ENCODE assay signal across 8 mouse cellular contexts in genomic region chr13:104031821-104032331, GRCm38 (mm10).
DNase-seq lines count a peak whose midpoint lies in the region; ATAC-seq and TF ChIP-seq lines count a peak whose summit lies in the region.

No protein-coding gene starts in this region.

- no peak for TF ChIP-seq CTCF in cerebellum, adult 2 months (IDR thresholded peaks at IDR 0.05; ENCODE audit: borderline replicate concordance, insufficient read depth, low read depth, low read length)
- no peak for TF ChIP-seq CTCF in lung, adult 2 months (IDR thresholded peaks at IDR 0.05; ENCODE audit: insufficient read depth, low read length)

- no peak overlapping the region for H3K4me2 ChIP-seq in heart, embryonic 16.5 days (ENCODE audit: low read depth, low read length)

- H3K4me3 ChIP-seq in cerebellum, adult 2 months (replicated peaks; ENCODE audit: insufficient read depth, low read depth, low read length), result no peak overlapping the region
- H3K4me3 ChIP-seq in heart, embryonic 16.5 days (ENCODE audit: low read length), result no peak overlapping the region
- no peak overlapping the region for H3K4me3 ChIP-seq in lung, adult 2 months (replicated peaks; ENCODE audit: extremely low read depth, low read depth, low read length)

- TF ChIP-seq POLR2A in cerebellum, adult 2 months (IDR thresholded peaks at IDR 0.05; ENCODE audit: borderline replicate concordance, insufficient read depth, low read length), result no peak
- no peak for TF ChIP-seq POLR2A in lung, adult 2 months (IDR thresholded peaks at IDR 0.05; ENCODE audit: borderline replicate concordance, extremely low read depth, low read depth, low read length)

- ATAC-seq in heart, embryonic 16.5 days (replicated peaks; ENCODE audit: extremely low read depth, insufficient read depth, low FRiP score), result peak; percentile 46; the same call in 1 of the 2 replicates

- DNase-seq in cerebellum, adult 2 months, result peak; percentile 25 to 29
- DNase-seq in cerebellum, adult 11 months, result no peak
- DNase-seq in brain, adult 2 months (ENCODE audit: low read depth, low spot score), result peak; percentile 91
- peak; percentile 62 for DNase-seq in lung, adult 2 months
- no peak for DNase-seq in spleen, postnatal 36 days (ENCODE audit: low spot score in 2 of 2)
- DNase-seq in adrenal gland, postnatal 36 days, result no peak
- DNase-seq in adrenal gland, adult (ENCODE audit: inconsistent age in 2 of 2, low spot score in 1 of 2), result no peak

- H3K27me3 ChIP-seq in cerebellum, adult 2 months (ENCODE audit: control insufficient read depth, insufficient read depth, low read length), result no peaks in the 10 kb centered on the region
- H3K27me3 ChIP-seq in heart, embryonic 16.5 days (ENCODE audit: control insufficient read depth, insufficient read depth, low read length), result no peaks in the 10 kb centered on the region

- H3K27ac ChIP-seq in cerebellum, adult 2 months (ENCODE audit: insufficient read depth, low read length), result peak overlapping the region; percentile 61; the same call in 1 of the 2 replicates
- H3K27ac ChIP-seq in heart, embryonic 16.5 days (ENCODE audit: low read length), result peak overlapping the region; percentile 89

- H3K9me3 ChIP-seq in heart, embryonic 16.5 days (replicated peaks; ENCODE audit: control insufficient read depth, low read length), result no peaks in the 10 kb centered on the region

- no peaks in the 10 kb centered on the region; the same call in 1 of the 2 replicates for H3K4me1 ChIP-seq in cerebellum, adult 2 months (ENCODE audit: control insufficient read depth, insufficient read depth, low read length)
- peaks cover 40% of the 10 kb centered on the region for H3K4me1 ChIP-seq in heart, embryonic 16.5 days (ENCODE audit: control insufficient read depth, insufficient read depth, low read length)
- H3K4me1 ChIP-seq in lung, adult 2 months (ENCODE audit: control insufficient read depth, insufficient read depth, low read length), result peaks cover 21% of the 10 kb centered on the region

- WGBS in cerebellum, adult 2 months, result 63% methylated on average over 12 of the region's 12 CpGs
- WGBS in heart, embryonic 16.5 days, result 30% methylated on average over 12 of the region's 12 CpGs
- 31% methylated on average over 12 of the region's 12 CpGs for WGBS in lung, adult 2 months

- peak overlapping the region; percentile 51; the same call in 1 of the 2 replicates for H3K9ac ChIP-seq in heart, embryonic 16.5 days (ENCODE audit: low read length)

- no peaks in the 10 kb centered on the region for H3K36me3 ChIP-seq in heart, embryonic 16.5 days (ENCODE audit: control insufficient read depth, insufficient read depth)

Comparison
In these comparisons a context has a peak if more than half of its experiments do, and no peak if none do; other contexts are left out.
1. DNase-seq: peak in cerebellum, adult 2 months (2 of 2), brain, adult 2 months (single experiment) and lung, adult 2 months (single experiment); none in cerebellum, adult 11 months (single experiment), spleen, postnatal 36 days (0 of 2), adrenal gland, postnatal 36 days (0 of 2) and adrenal gland, adult (0 of 2).